In genomic region chr8:13594884-13595323, GRCm38 (mm10) we compare ENCODE assay signal across 10 mouse cellular contexts. TPM values are rescaled to one million over a fixed set of nuclear protein-coding genes. Genes with fewer than 3 reads are reported as not detected.
DNase-seq lines count a peak whose midpoint lies in the region; ATAC-seq and TF ChIP-seq lines count a peak whose summit lies in the region.
"Had no signal": no experiment of that assay in that cellular context is flagged by ENCODE, and none has a peak within 500 bp of the region (broad histone marks: within the 10 kb centered on the region; RNA-seq: fewer than 3 reads in every experiment).

No protein-coding gene starts in this region.

- no peak overlapping the region for H3K4me2 ChIP-seq in stomach, embryonic 16.5 days (ENCODE audit: low read depth, low read length)
- H3K4me2 ChIP-seq: embryonic facial prominence, embryonic 12.5 days; midbrain, embryonic 12.5 days had no signal

- TF ChIP-seq CTCF in layer of hippocampus, adult 2 months (conservative IDR thresholded peaks at IDR 0.05) = no peak

- no peak overlapping the region for H3K9ac ChIP-seq in stomach, embryonic 16.5 days (ENCODE audit: low read length)
- H3K9ac ChIP-seq: embryonic facial prominence, embryonic 12.5 days; midbrain, embryonic 12.5 days had no signal

- no peaks in the 10 kb centered on the region for H3K4me1 ChIP-seq in stomach, embryonic 16.5 days (ENCODE audit: control insufficient read depth, insufficient read depth, low read length)
- no peaks in the 10 kb centered on the region for H3K4me1 ChIP-seq in midbrain, embryonic 10.5 days
- H3K4me1 ChIP-seq: embryonic facial prominence, embryonic 12.5 days; midbrain, embryonic 12.5 days had no signal

- H3K36me3 ChIP-seq in stomach, embryonic 16.5 days (ENCODE audit: control insufficient read depth, insufficient read depth, low read length) = 0 out of 2 replicates have a peak, but pooled peaks cover 7% of the 10 kb centered on the region
- peaks cover 31% of the 10 kb centered on the region for H3K36me3 ChIP-seq in midbrain, embryonic 10.5 days

- no peak overlapping the region for H3K4me3 ChIP-seq in layer of hippocampus, adult 2 months
- H3K4me3 ChIP-seq in stomach, embryonic 16.5 days (replicated peaks; ENCODE audit: low read length) = no peak overlapping the region
- H3K4me3 ChIP-seq in midbrain, embryonic 10.5 days = no peak overlapping the region
- H3K4me3 ChIP-seq: embryonic facial prominence, embryonic 12.5 days; midbrain, embryonic 12.5 days had no signal

- H3K27me3 ChIP-seq in stomach, embryonic 16.5 days (ENCODE audit: control insufficient read depth, insufficient read depth, low read length) = no peaks in the 10 kb centered on the region
- H3K27me3 ChIP-seq in midbrain, embryonic 10.5 days (ENCODE audit: low read depth, poor library complexity, severe bottlenecking) = no peaks in the 10 kb centered on the region
- H3K27me3 ChIP-seq: embryonic facial prominence, embryonic 12.5 days; midbrain, embryonic 12.5 days had no signal

- no peaks in the 10 kb centered on the region for H3K9me3 ChIP-seq in stomach, embryonic 16.5 days (replicated peaks; ENCODE audit: control insufficient read depth, low read length)
- no peaks in the 10 kb centered on the region for H3K9me3 ChIP-seq in midbrain, embryonic 10.5 days (replicated peaks)
- H3K9me3 ChIP-seq: embryonic facial prominence, embryonic 12.5 days; midbrain, embryonic 12.5 days had no signal

- peak in 1 of 2 experiments; percentile 25 for DNase-seq in layer of hippocampus, adult 2 months (ENCODE audit: low spot score in 2 of 2)
- DNase-seq in layer of hippocampus, postnatal 25 days (ENCODE audit: extremely low spot score in 1 of 2, low spot score in 1 of 2) = no peak
- DNase-seq in adrenal gland, postnatal 10 days = peak; percentile 15
- DNase-seq in heart, postnatal 10 days = peak; percentile 41 to 42
- peak; percentile 55 for DNase-seq in lung, postnatal 10 days
- DNase-seq in testis, postnatal 10 days (ENCODE audit: low spot score) = no peak
- no peak for DNase-seq in midbrain, embryonic 10.5 days (ENCODE audit: low spot score)

- peak; percentile 54; the same call in 1 of the 2 replicates for ATAC-seq in stomach, embryonic 16.5 days (ENCODE audit: insufficient read depth, low FRiP score)

- intact Hi-C loops in heart, postnatal 10 days (cut with DNase I) = loop anchor here (5.0 kb wide), 1 partner anchor 38 kb away; no protein-coding TSS in a partner anchor

- H3K27ac ChIP-seq in layer of hippocampus, adult 2 months = peak overlapping the region; percentile 53; the same call in 1 of the 2 replicates
- peak overlapping the region; percentile 62; the same call in 1 of the 2 replicates for H3K27ac ChIP-seq in stomach, embryonic 16.5 days (ENCODE audit: low read length)
- H3K27ac ChIP-seq in midbrain, embryonic 10.5 days (replicated peaks) = no peak overlapping the region
- H3K27ac ChIP-seq: embryonic facial prominence, embryonic 12.5 days; midbrain, embryonic 12.5 days had no signal

- 59% methylated on average over 11 of the region's 11 CpGs for WGBS in stomach, embryonic 16.5 days
- WGBS in midbrain, embryonic 10.5 days = 91% methylated on average over 11 of the region's 11 CpGs

RNA-seq across cellular contexts. Expression of gene 1700029H14Rik, which starts 32.6 kb away (rescaled TPM):
- total RNA-seq in layer of hippocampus, adult 2 months (2021) = not detected
- total RNA-seq in layer of hippocampus, postnatal 25 days (2021) = not detected
- not detected for total RNA-seq in adrenal gland, postnatal 10 days (2021)
- total RNA-seq in heart, postnatal 10 days (2021) = not detected
- not detected in 2 replicates for polyA plus RNA-seq in stomach, embryonic 16.5 days (2015; fragmentation: Nextera tagmentation; extraction: Ambion mirVana)
- not detected in 2 replicates for polyA plus RNA-seq in midbrain, embryonic 10.5 days (2016; fragmentation: Nextera tagmentation; extraction: Ambion mirVana)
- polyA plus RNA-seq: embryonic facial prominence, embryonic 12.5 days; midbrain, embryonic 12.5 days had no signal

Comparison
In these comparisons a context has a peak if more than half of its experiments do, and no peak if none do; other contexts are left out.
1. DNase-seq: peak in adrenal gland, postnatal 10 days (single experiment), heart, postnatal 10 days (2 of 2) and lung, postnatal 10 days (single experiment); none in layer of hippocampus, postnatal 25 days (0 of 2), testis, postnatal 10 days (single experiment) and midbrain, embryonic 10.5 days (single experiment).